In the genomic region with DNA sequence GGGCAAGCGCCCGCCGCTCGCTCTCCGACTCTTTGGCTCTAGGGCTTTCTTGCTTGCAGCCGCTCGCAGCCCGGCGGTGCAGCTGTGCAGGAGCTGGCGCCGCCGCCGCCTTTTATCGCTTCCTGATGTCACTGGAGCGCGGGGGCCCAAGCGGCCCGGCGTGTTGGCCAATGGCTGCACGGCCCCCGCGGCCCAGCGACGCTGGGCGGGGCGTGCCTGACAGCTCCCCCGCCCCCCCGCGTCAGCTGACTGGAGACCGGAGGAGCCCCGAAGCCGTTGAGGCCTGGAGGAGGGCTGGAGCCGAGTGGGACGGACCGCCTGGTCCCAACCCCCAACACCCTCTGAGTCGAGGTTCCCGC, we compare ENCODE assay signal across 8 mouse cellular contexts. TPM values are rescaled to one million over a fixed set of nuclear protein-coding genes. Genes with fewer than 3 reads are reported as not detected.
DNase-seq lines count a peak whose midpoint lies in the region; ATAC-seq lines count a peak whose summit lies in the region.

A gene (minus strand): TSS at position 86 of the 359 bp plus-strand sequence.

- H3K4me3 ChIP-seq in forebrain, embryonic 10.5 days = peak within 1 kb of the TSS; percentile 66
- H3K4me3 ChIP-seq in heart, embryonic 14.5 days (ENCODE audit: control insufficient read depth in 1 of 2, insufficient read depth in 1 of 2, low read depth in 1 of 2, low read length in 2 of 2) = peak within 1 kb of the TSS; percentile 53 to 62
- peak within 1 kb of the TSS; percentile 57 for H3K4me3 ChIP-seq in liver, embryonic 11.5 days (ENCODE audit: low read depth, low read length)

- H3K4me1 ChIP-seq in forebrain, embryonic 10.5 days = peaks cover 62% of the 10 kb centered on the region
- H3K4me1 ChIP-seq in heart, embryonic 14.5 days (ENCODE audit: control insufficient read depth in 2 of 2, insufficient read depth in 2 of 2, low read length in 2 of 2) = peaks cover 12 to 22% of the 10 kb centered on the region in 2 experiments; a peak in 3 of 4 replicates
- peaks cover 10% of the 10 kb centered on the region; the same call in 1 of the 2 replicates for H3K4me1 ChIP-seq in liver, embryonic 11.5 days (replicated peaks; ENCODE audit: control insufficient read depth, insufficient read depth, low read length)

- H3K36me3 ChIP-seq in forebrain, embryonic 10.5 days (replicated peaks) = no peaks in the 10 kb centered on the region
- H3K36me3 ChIP-seq in heart, embryonic 14.5 days (ENCODE audit: control insufficient read depth, insufficient read depth, low read length) = no peaks in the 10 kb centered on the region
- no peaks in the 10 kb centered on the region for H3K36me3 ChIP-seq in liver, embryonic 11.5 days (ENCODE audit: control insufficient read depth, insufficient read depth, low read length)
- no peaks in the 10 kb centered on the region for H3K36me3 ChIP-seq in splenic B cell, adult 2 months (ENCODE audit: control insufficient read depth, insufficient read depth, low read length, poor library complexity, severe bottlenecking)

- under 1% methylated on average over 37 of the region's 37 CpGs for WGBS in forebrain, embryonic 10.5 days
- WGBS in heart, embryonic 14.5 days = 1% methylated on average over 34 of the region's 37 CpGs
- under 1% methylated on average over 37 of the region's 37 CpGs for WGBS in liver, embryonic 11.5 days

- H3K9ac ChIP-seq in heart, embryonic 14.5 days (ENCODE audit: low read length) = peak within 1 kb of the TSS; percentile 78
- H3K9ac ChIP-seq in liver, embryonic 11.5 days (ENCODE audit: low read depth, low read length) = peak within 1 kb of the TSS; percentile 51

- H3K9me3 ChIP-seq in forebrain, embryonic 10.5 days = no peaks in the 10 kb centered on the region
- H3K9me3 ChIP-seq in heart, embryonic 14.5 days (ENCODE audit: control insufficient read depth, low read length) = no peaks in the 10 kb centered on the region
- H3K9me3 ChIP-seq in liver, embryonic 11.5 days (ENCODE audit: control insufficient read depth, low read length) = no peaks in the 10 kb centered on the region

- H3K27me3 ChIP-seq in forebrain, embryonic 10.5 days (ENCODE audit: poor library complexity, severe bottlenecking) = peaks cover 90% of the 10 kb centered on the region
- peaks cover 67% of the 10 kb centered on the region for H3K27me3 ChIP-seq in heart, embryonic 14.5 days (ENCODE audit: control insufficient read depth, insufficient read depth, low read length)
- peaks cover 97% of the 10 kb centered on the region for H3K27me3 ChIP-seq in liver, embryonic 11.5 days (replicated peaks; ENCODE audit: control insufficient read depth, insufficient read depth, low read length)
- H3K27me3 ChIP-seq in splenic B cell, adult 2 months (ENCODE audit: control insufficient read depth, insufficient read depth, low read length, poor library complexity, severe bottlenecking) = peaks cover 4% of the 10 kb centered on the region

- peak; percentile 74 for DNase-seq in CD4-positive helper T cell, adult 2 months (ENCODE audit: low read depth, low spot score)
- peak; percentile 81 for DNase-seq in brain, embryonic 18.5 days (ENCODE audit: low read depth, low spot score)
- peak; percentile 87 for DNase-seq in forebrain, embryonic 10.5 days (ENCODE audit: extremely low spot score, low spot score)
- DNase-seq in kidney, postnatal 10 days = peak; percentile 98
- DNase-seq in liver, embryonic 11.5 days (ENCODE audit: low spot score) = peak; percentile 86
- DNase-seq in splenic B cell, adult 2 months (ENCODE audit: low read depth, low spot score) = peak; percentile 18

- peak within 1 kb of the TSS; percentile 98 for H3K4me2 ChIP-seq in heart, embryonic 14.5 days (ENCODE audit: low read length)
- peak within 1 kb of the TSS; percentile 90 for H3K4me2 ChIP-seq in liver, embryonic 11.5 days

- ATAC-seq in heart, embryonic 14.5 days (ENCODE audit: insufficient number of reproducible peaks, insufficient read depth, low FRiP score, low read depth) = peak; percentile 90
- ATAC-seq in liver, embryonic 11.5 days (replicated peaks; ENCODE audit: low FRiP score) = peak; percentile 84
- ATAC-seq in monocyte, adult 5-6 weeks (replicated peaks; ENCODE audit: insufficient number of reproducible peaks, low FRiP score, low TSS enrichment, poor library complexity, severe bottlenecking) = peak; percentile 44

- peak within 1 kb of the TSS; percentile 86 for H3K27ac ChIP-seq in forebrain, embryonic 10.5 days
- H3K27ac ChIP-seq in heart, embryonic 14.5 days (replicated peaks in 1 of 2; ENCODE audit: control insufficient read depth in 1 of 2, insufficient read depth in 1 of 2, low read depth in 2 of 2, low read length in 2 of 2) = peak within 1 kb of the TSS; percentile 23 to 81
- H3K27ac ChIP-seq in liver, embryonic 11.5 days (ENCODE audit: low read depth, low read length) = no peak within 1 kb of the TSS

RNA-seq across cellular contexts. Expression of the gene that starts here (rescaled TPM):
- polyA plus RNA-seq in forebrain, embryonic 10.5 days (2016; fragmentation: Nextera tagmentation; extraction: Ambion mirVana) = 2.0 and 2.3 TPM in 2 replicates
- polyA plus RNA-seq in heart, embryonic 14.5 days (2014; fragmentation: Nextera tagmentation; extraction: Ambion mirVana) = 7.1 and 7.9 TPM in 2 replicates
- 4.5 and 5.0 TPM in 2 replicates for polyA plus RNA-seq in liver, embryonic 11.5 days (2014; fragmentation: Nextera tagmentation; extraction: Ambion mirVana)
- total RNA-seq in monocyte, adult 5-6 weeks (2017) = 12.9 to 19.7 TPM (median 18.0 TPM) in 3 replicates

Comparison
In these comparisons a context has a peak if more than half of its experiments do, and no peak if none do; other contexts are left out.
1. DNase-seq: peak in every context shown above with its lines; median percentile 98 in kidney, postnatal 10 days; 87 in forebrain, embryonic 10.5 days; 86 in liver, embryonic 11.5 days; 81 in brain, embryonic 18.5 days; 74 in CD4-positive helper T cell, adult 2 months; 18 in splenic B cell, adult 2 months.